Comparison of ENCODE assay signal across 8 mouse cellular contexts in the genomic region with DNA sequence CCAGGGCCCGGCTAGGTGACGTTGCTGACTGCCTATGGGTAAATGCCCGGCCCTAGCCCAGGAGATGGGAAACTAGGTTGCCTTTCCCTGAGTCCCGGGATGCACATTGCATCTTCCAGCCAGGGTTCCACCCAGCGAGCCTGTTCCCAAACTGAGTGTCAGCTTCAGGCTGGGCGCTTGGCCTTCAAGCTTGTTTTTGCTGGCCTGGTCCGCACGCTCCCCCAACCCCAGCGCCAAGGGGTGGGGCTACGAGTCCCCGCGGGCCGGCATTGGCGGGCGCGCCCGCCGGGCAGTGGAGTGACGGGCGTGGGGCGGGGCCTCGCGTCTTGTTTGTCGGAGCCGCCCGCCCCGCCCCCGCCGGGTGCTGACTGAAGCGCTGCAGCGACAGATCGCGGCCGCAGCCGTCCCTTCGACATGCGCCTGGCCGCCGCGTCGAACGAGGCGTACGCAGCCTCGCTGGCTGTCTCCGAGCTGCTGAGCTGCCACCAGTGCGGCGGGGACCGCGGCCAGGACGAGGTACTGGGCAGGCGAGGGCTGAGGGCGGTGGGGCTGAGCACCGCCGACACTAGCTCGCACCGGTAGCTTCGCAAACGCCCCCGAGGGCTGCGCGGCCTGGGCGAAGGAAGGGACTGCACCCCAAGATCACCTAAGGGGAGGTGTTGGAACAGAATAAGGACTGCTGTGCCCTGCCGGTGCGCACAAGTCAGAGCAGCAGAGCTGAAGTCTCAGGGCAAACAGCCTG.
DNase-seq lines count a peak whose midpoint lies in the region; ATAC-seq and TF ChIP-seq lines count a peak whose summit lies in the region.

No protein-coding gene starts in this region.

- peak; percentile 92 for TF ChIP-seq POLR2A in heart, adult 2 months (IDR thresholded peaks at IDR 0.05; ENCODE audit: insufficient read depth, low read depth, low read length)
- peak; percentile 25 for TF ChIP-seq POLR2A in kidney, adult 2 months (IDR thresholded peaks at IDR 0.05; ENCODE audit: low read depth, low read length)

- no peaks in the 10 kb centered on the region for H3K79me2 ChIP-seq in heart, adult 2 months (replicated peaks; ENCODE audit: control insufficient read depth, insufficient read depth, low read length)

- intact Hi-C loops in heart, adult 2 months (cut with DNase I) = no loop called here

- peak overlapping the region; percentile 91 for H3K9ac ChIP-seq in embryonic facial prominence, embryonic 13.5 days
- peak overlapping the region; percentile 98 for H3K9ac ChIP-seq in heart, adult 2 months (ENCODE audit: low read depth, low read length)
- H3K9ac ChIP-seq in limb, embryonic 12.5 days (replicated peaks) = peak overlapping the region; percentile 75
- peak overlapping the region; percentile 85 for H3K9ac ChIP-seq in midbrain, embryonic 14.5 days (replicated peaks; ENCODE audit: low read length)

- H3K36me3 ChIP-seq in embryonic facial prominence, embryonic 13.5 days = no peaks in the 10 kb centered on the region
- peaks cover 17% of the 10 kb centered on the region for H3K36me3 ChIP-seq in heart, adult 2 months (ENCODE audit: control insufficient read depth, insufficient read depth, low read length)
- H3K36me3 ChIP-seq in kidney, adult 2 months (ENCODE audit: control insufficient read depth, insufficient read depth, low read length) = no peaks in the 10 kb centered on the region
- H3K36me3 ChIP-seq in limb, embryonic 12.5 days = no peaks in the 10 kb centered on the region
- no peaks in the 10 kb centered on the region for H3K36me3 ChIP-seq in midbrain, embryonic 14.5 days (ENCODE audit: control insufficient read depth, insufficient read depth, low read length)

- H3K4me1 ChIP-seq in embryonic facial prominence, embryonic 13.5 days = peaks cover 10% of the 10 kb centered on the region
- peaks cover 12% of the 10 kb centered on the region for H3K4me1 ChIP-seq in heart, adult 2 months (ENCODE audit: control insufficient read depth, insufficient read depth, low read length)
- H3K4me1 ChIP-seq in kidney, adult 2 months (ENCODE audit: control insufficient read depth, insufficient read depth, low read length) = peaks cover 17% of the 10 kb centered on the region
- peaks cover 18% of the 10 kb centered on the region; the same call in 1 of the 2 replicates for H3K4me1 ChIP-seq in limb, embryonic 12.5 days (replicated peaks)
- H3K4me1 ChIP-seq in midbrain, embryonic 14.5 days (ENCODE audit: control insufficient read depth, insufficient read depth, low read length) = no peaks in the 10 kb centered on the region

- H3K27me3 ChIP-seq in embryonic facial prominence, embryonic 13.5 days = no peaks in the 10 kb centered on the region
- no peaks in the 10 kb centered on the region for H3K27me3 ChIP-seq in heart, adult 2 months (ENCODE audit: control insufficient read depth, insufficient read depth, low read length)
- no peaks in the 10 kb centered on the region for H3K27me3 ChIP-seq in kidney, adult 2 months (replicated peaks; ENCODE audit: control insufficient read depth, insufficient read depth, low read length)
- no peaks in the 10 kb centered on the region for H3K27me3 ChIP-seq in limb, embryonic 12.5 days
- H3K27me3 ChIP-seq in midbrain, embryonic 14.5 days (ENCODE audit: control insufficient read depth, insufficient read depth, low read length) = no peaks in the 10 kb centered on the region

- H3K9me3 ChIP-seq in embryonic facial prominence, embryonic 13.5 days = no peaks in the 10 kb centered on the region
- H3K9me3 ChIP-seq in limb, embryonic 12.5 days = no peaks in the 10 kb centered on the region
- no peaks in the 10 kb centered on the region for H3K9me3 ChIP-seq in midbrain, embryonic 14.5 days (ENCODE audit: control insufficient read depth, low read length)

- peak; percentile 96 for DNase-seq in 416B (ENCODE audit: low read depth)
- peak; percentile 94 to 96 for DNase-seq in adrenal gland, postnatal 4 days (ENCODE audit: low spot score in 2 of 2)
- DNase-seq in heart, adult 2 months = peak; percentile 96 to 97
- peak; percentile 97 for DNase-seq in kidney, adult 2 months
- DNase-seq in midbrain, embryonic 14.5 days = peak; percentile 98
- peak; percentile 90 for DNase-seq in spleen, adult 12 weeks (ENCODE audit: low spot score)

- TF ChIP-seq EP300 in heart, adult 2 months (IDR thresholded peaks at IDR 0.05; ENCODE audit: insufficient read depth, low read depth, low read length) = 0 out of 2 replicates have a peak, but pooled peaks have one; percentile 50

- H3K27ac ChIP-seq in embryonic facial prominence, embryonic 13.5 days = peak overlapping the region; percentile 92
- peak overlapping the region; percentile 100 for H3K27ac ChIP-seq in heart, adult 2 months
- H3K27ac ChIP-seq in kidney, adult 2 months (ENCODE audit: insufficient read depth, low read depth, low read length) = peak overlapping the region; percentile 93
- peak overlapping the region; percentile 95 for H3K27ac ChIP-seq in limb, embryonic 12.5 days
- H3K27ac ChIP-seq in midbrain, embryonic 14.5 days (replicated peaks; ENCODE audit: low read depth, low read length) = peak overlapping the region; percentile 95

- peak overlapping the region; percentile 83 for H3K4me2 ChIP-seq in embryonic facial prominence, embryonic 13.5 days
- peak overlapping the region; percentile 69 for H3K4me2 ChIP-seq in limb, embryonic 12.5 days
- H3K4me2 ChIP-seq in midbrain, embryonic 14.5 days (ENCODE audit: low read length) = peak overlapping the region; percentile 77

- ATAC-seq in embryonic facial prominence, embryonic 13.5 days (ENCODE audit: insufficient number of reproducible peaks, insufficient read depth, low FRiP score, low TSS enrichment, low read depth) = peak; percentile 91
- ATAC-seq in limb, embryonic 12.5 days (ENCODE audit: insufficient number of reproducible peaks, insufficient read depth, low FRiP score, low TSS enrichment, low read depth) = peak; percentile 94
- ATAC-seq in midbrain, embryonic 14.5 days (ENCODE audit: low FRiP score, low TSS enrichment) = peak; percentile 97

- peak; percentile 16 for TF ChIP-seq CTCF in heart, adult 2 months (IDR thresholded peaks at IDR 0.05)
- no peak for TF ChIP-seq CTCF in kidney, adult 2 months (conservative IDR thresholded peaks at IDR 0.05; ENCODE audit: insufficient read depth, insufficient read length, low read depth, low read length)

- peak overlapping the region; percentile 86 for H3K4me3 ChIP-seq in embryonic facial prominence, embryonic 13.5 days
- H3K4me3 ChIP-seq in heart, adult 2 months = peak overlapping the region; percentile 95
- peak overlapping the region; percentile 91 for H3K4me3 ChIP-seq in kidney, adult 2 months (ENCODE audit: insufficient read depth, low read depth, low read length)
- H3K4me3 ChIP-seq in limb, embryonic 12.5 days (replicated peaks) = peak overlapping the region; percentile 65
- peak overlapping the region; percentile 73 for H3K4me3 ChIP-seq in midbrain, embryonic 14.5 days (replicated peaks; ENCODE audit: low read depth, low read length)

- under 1% methylated on average over 65 of the region's 65 CpGs for WGBS in embryonic facial prominence, embryonic 13.5 days
- WGBS in heart, adult 2 months = under 1% methylated on average over 65 of the region's 65 CpGs
- under 1% methylated on average over 65 of the region's 65 CpGs for WGBS in kidney, adult 2 months
- under 1% methylated on average over 65 of the region's 65 CpGs for WGBS in limb, embryonic 12.5 days
- WGBS in midbrain, embryonic 14.5 days = under 1% methylated on average over 63 of the region's 65 CpGs

Comparison
In these comparisons a context has a peak if more than half of its experiments do, and no peak if none do; other contexts are left out.
1. Peak in every context shown above with its lines: DNase-seq, ATAC-seq, H3K4me3 ChIP-seq and H3K27ac ChIP-seq.